Mouse (Mus musculus) myocyte (in vitro differentiated cells): ENCODE results near the gene Gpr65.

Source experiments
- CEBPB ChIP-seq: IDR thresholded peaks from 2 replicates; pipeline ENCODE4 v1.6.1; 2011; ENCODE audit warnings: mild to moderate bottlenecking, moderate library complexity; ENCODE audit not compliant: poor library complexity, insufficient read depth, severe bottlenecking
- MAX ChIP-seq: IDR thresholded peaks from one replicate; pipeline ENCODE4 v1.6.1; 2011; ENCODE audit warnings: low read depth, mild to moderate bottlenecking, control low read depth
- MYOD1 ChIP-seq, 3 experiments: IDR thresholded peaks; one replicate each; pipeline ENCODE4 v1.6.1; 2011; ENCODE audit warnings: control low read depth in 2 of 3, low read depth in 2 of 3, mild to moderate bottlenecking in 2 of 3, moderate library complexity in 1 of 3; ENCODE audit not compliant: insufficient read length in 2 of 3, control insufficient read depth in 1 of 3
- MYOG ChIP-seq, 3 experiments: IDR thresholded peaks; one replicate each; pipeline ENCODE4 v1.6.1; 2011; ENCODE audit warnings: control low read depth in 2 of 3, low read depth in 2 of 3, mild to moderate bottlenecking in 2 of 3; ENCODE audit not compliant: insufficient read length in 2 of 3, control insufficient read depth in 1 of 3, insufficient read depth in 1 of 3
- POLR2A ChIP-seq: IDR thresholded peaks from one replicate; pipeline ENCODE4 v1.6.1; 2011; ENCODE audit warnings: low read depth, mild to moderate bottlenecking, control low read depth, moderate library complexity; ENCODE audit not compliant: insufficient read length
- POLR2AphosphoS2 ChIP-seq: IDR thresholded peaks from one replicate; pipeline ENCODE4 v1.6.1; 2011; ENCODE audit warnings: low read depth, control low read depth; ENCODE audit not compliant: insufficient read length
- REST ChIP-seq: IDR thresholded peaks from one replicate; pipeline ENCODE4 v1.6.1; 2011; ENCODE audit warnings: mild to moderate bottlenecking, control low read depth, moderate library complexity; ENCODE audit not compliant: insufficient read depth, insufficient read length
- SRF ChIP-seq: IDR thresholded peaks from one replicate; pipeline ENCODE4 v1.6.1; 2011; ENCODE audit warnings: low read depth; ENCODE audit not compliant: control insufficient read depth, insufficient read length
- TCF12 ChIP-seq: IDR thresholded peaks from one replicate; pipeline ENCODE4 v1.6.1; 2011; ENCODE audit warnings: mild to moderate bottlenecking, control low read depth; ENCODE audit not compliant: poor library complexity, insufficient read depth, severe bottlenecking
- TCF3 ChIP-seq: IDR thresholded peaks from one replicate; pipeline ENCODE4 v1.6.1; 2011; ENCODE audit warnings: low read depth, control low read depth; ENCODE audit not compliant: insufficient read length
- USF1 ChIP-seq: IDR thresholded peaks from one replicate; pipeline ENCODE4 v1.6.1; 2011; ENCODE audit warnings: low read depth, mild to moderate bottlenecking, control low read depth, moderate library complexity

DNA sequence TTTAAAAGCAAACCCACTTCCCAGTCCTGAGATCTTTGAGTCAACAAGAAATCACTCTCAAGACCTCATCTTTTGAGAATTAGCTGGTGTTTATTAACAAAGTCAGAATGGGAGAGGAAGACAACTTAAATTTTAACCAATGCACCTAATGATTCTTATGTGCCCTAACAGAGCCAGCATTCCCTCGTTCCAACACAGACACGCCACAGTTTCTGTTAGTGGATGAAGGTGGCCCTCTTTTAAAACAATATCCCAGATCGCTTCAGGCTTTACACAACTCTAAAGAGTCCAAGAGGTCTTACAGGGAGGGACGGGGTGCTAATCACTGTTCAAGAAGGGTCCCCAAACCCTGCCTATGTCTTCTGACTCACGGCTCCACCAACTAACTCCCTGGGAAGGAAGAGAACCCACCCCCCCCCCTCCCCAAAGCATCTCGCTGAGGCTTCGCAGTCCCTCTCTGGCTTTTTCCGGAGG, 10.0 kb upstream of the Gpr65 start:
- TF ChIP-seq POLR2A, result no peak
- no peak for TF ChIP-seq MYOG (IDR thresholded peaks at IDR 0.05; ENCODE audit: control insufficient read depth in 1 of 3, insufficient read depth in 1 of 3, insufficient read length in 2 of 3, low read depth in 2 of 3)
- no peak for TF ChIP-seq CEBPB
- no peak for TF ChIP-seq TCF12
- TF ChIP-seq USF1, result no peak
- no peak for TF ChIP-seq REST
- no peak for TF ChIP-seq SRF
- TF ChIP-seq MYOD1 (IDR thresholded peaks at IDR 0.05; ENCODE audit: control insufficient read depth in 1 of 3, insufficient read length in 2 of 3, low read depth in 2 of 3), result no peak
- no peak for TF ChIP-seq POLR2AphosphoS2
- TF ChIP-seq MAX, result no peak
- TF ChIP-seq TCF3, result no peak
